Mouse (Mus musculus) liver, postnatal 0 days (tissue): ENCODE measurements at regions not wholly inside any gene's neighbourhood (a gene's known extent, or its start where the extent isn't known, plus 50 kb on each side); places are given as distances from the start of the nearest gene placed in this dataset.

Experiments
- ATAC-seq: fragments of 200-750 bp; cut with Nextera tagmentation; 2 replicates; pipeline ENCODE4 v1.8.0; 2017; ENCODE audit warnings: mild to moderate bottlenecking, moderate library complexity
- DNase-seq: peaks from one replicate; pipeline ENCODE4 v3.0.0-alpha.2; 2016
- H3K27ac ChIP-seq: fragments of 300-500 bp; sonication (generic); 2 replicates; pipeline ENCODE4 v1.5.1; 2014; ENCODE audit warnings: antibody characterized with exemption, moderate library complexity, mild to moderate bottlenecking, low read depth
- H3K27me3 ChIP-seq: fragments of 300-500 bp; sonication (generic); 2 replicates; pipeline ENCODE4 v1.6.1; 2014; ENCODE audit warnings: low read length, control low read depth, mixed read lengths; ENCODE audit not compliant: insufficient read depth
- H3K36me3 ChIP-seq: fragments of 300-500 bp; sonication (generic); replicated peaks from 2 replicates; pipeline ENCODE4 v1.6.1; 2014; ENCODE audit warnings: mild to moderate bottlenecking, control low read depth, low read length, moderate library complexity, mixed read lengths; ENCODE audit not compliant: insufficient read depth
- H3K4me1 ChIP-seq: fragments of 300-500 bp; sonication (generic); 2 replicates; pipeline ENCODE4 v1.6.1; 2014; ENCODE audit warnings: antibody characterized with exemption, mild to moderate bottlenecking, control low read depth; ENCODE audit not compliant: insufficient read depth
- H3K4me2 ChIP-seq: fragments of 300-500 bp; sonication (generic); 2 replicates; pipeline ENCODE4 v1.6.1; 2014; ENCODE audit warnings: low read depth, mild to moderate bottlenecking, low read length, moderate library complexity, mixed read lengths
- H3K4me3 ChIP-seq: fragments of 300-500 bp; sonication (generic); 2 replicates; pipeline ENCODE4 v1.5.1; 2014; ENCODE audit warnings: low read depth, low read length
- H3K9ac ChIP-seq: fragments of 300-500 bp; sonication (generic); replicated peaks from 2 replicates; pipeline ENCODE4 v1.6.1; 2014; ENCODE audit warnings: mild to moderate bottlenecking, moderate library complexity
- H3K9me3 ChIP-seq: fragments of 300-500 bp; sonication (generic); 2 replicates; pipeline ENCODE4 v1.6.1; 2016; ENCODE audit warnings: mild to moderate bottlenecking, control low read depth, low read length, mixed read lengths
- CTCF ChIP-seq: sonication (generic); IDR thresholded peaks from 2 replicates; pipeline ENCODE4 v1.5.1; 2016; ENCODE audit warnings: antibody characterized with exemption, low read depth
- EP300 ChIP-seq: IDR thresholded peaks from 2 replicates; pipeline ENCODE4 v1.6.1; 2016; ENCODE audit warnings: antibody characterized with exemption, low read depth, mild to moderate bottlenecking
- WGBS: fragments of 180-500 bp; shearing (Covaris S2); extraction: QIAGEN DNeasy Blood & Tissue Kit; methylation state at CpG from one replicate; pipeline ENCODE4 v1.1.7; 2014; ENCODE audit not compliant: insufficient replicate concordance; 5-methylcytosine and 5-hydroxymethylcytosine counted together

- TF ChIP-seq CTCF (no peak), EP300 (no peak)
- H3K4me1 ChIP-seq = no peaks in the 10 kb centered on the region
- H3K4me2 ChIP-seq = no peak overlapping the region
- H3K4me3 ChIP-seq = no peak overlapping the region
- ATAC-seq (no peak), DNase-seq (no peak)
- H3K9ac ChIP-seq = no peak overlapping the region
- no peaks in the 10 kb centered on the region for H3K27me3 ChIP-seq
- no peak overlapping the region for H3K27ac ChIP-seq
- no peaks in the 10 kb centered on the region for H3K36me3 ChIP-seq
- H3K9me3 ChIP-seq = no peaks in the 10 kb centered on the region
Measured at GRCm38 (mm10) chr5:75793184-75793583, 185.1 kb downstream of the Kdr start.

- TF ChIP-seq EP300 = no peak
- TF ChIP-seq CTCF = no peak
- Histone ChIP-seq H3K4me2 (no peak overlapping the region), H3K9ac (no peak overlapping the region), H3K4me1 (no peaks in the 10 kb centered on the region), H3K4me3 (no peak overlapping the region), H3K36me3 (no peaks in the 10 kb centered on the region), H3K27ac (no peak overlapping the region), H3K27me3 (no peaks in the 10 kb centered on the region), H3K9me3 (no peaks in the 10 kb centered on the region)
- DNase-seq (no peak), ATAC-seq (no peak)
- 35% methylated on average over 8 of the region's 8 CpGs for WGBS
Measured at GRCm38 (mm10) chr5:75791738-75792137, 186.5 kb downstream of the Kdr start.

GRCm38 (mm10) chr5:75788087-75788486 is 190.2 kb downstream of the Kdr start:
- H3K4me2 ChIP-seq = no peak overlapping the region
- H3K27ac ChIP-seq = no peak overlapping the region
- WGBS = 69% methylated on average over 3 of the region's 3 CpGs
- H3K27me3 ChIP-seq = no peaks in the 10 kb centered on the region
- no peak for DNase-seq
- H3K9me3 ChIP-seq = no peaks in the 10 kb centered on the region
- H3K4me3 ChIP-seq = no peak overlapping the region
- TF ChIP-seq EP300 = no peak
- TF ChIP-seq CTCF = no peak
- ATAC-seq = no peak
- no peak overlapping the region for H3K9ac ChIP-seq
- no peaks in the 10 kb centered on the region for H3K36me3 ChIP-seq
- no peaks in the 10 kb centered on the region for H3K4me1 ChIP-seq

GRCm38 (mm10) chr5:75786196-75786595 is 192.1 kb downstream of the Kdr start:
- no peak overlapping the region for H3K4me3 ChIP-seq
- H3K27ac ChIP-seq = no peak overlapping the region
- no peaks in the 10 kb centered on the region for H3K4me1 ChIP-seq
- H3K9me3 ChIP-seq = no peaks in the 10 kb centered on the region
- 85% methylated on average over 3 of the region's 3 CpGs for WGBS
- ATAC-seq (no peak), DNase-seq (no peak)
- TF ChIP-seq EP300 (no peak), CTCF (no peak)
- H3K36me3 ChIP-seq = no peaks in the 10 kb centered on the region
- no peak overlapping the region for H3K9ac ChIP-seq
- H3K4me2 ChIP-seq = no peak overlapping the region
- H3K27me3 ChIP-seq = no peaks in the 10 kb centered on the region

GRCm38 (mm10) chr5:75784998-75785593 is 193.2 kb downstream of the Kdr start:
- no peak for ATAC-seq
- WGBS = 67% methylated on average over 8 of the region's 8 CpGs
- no peak for TF ChIP-seq CTCF
- no peak for TF ChIP-seq EP300
- no peaks in the 10 kb centered on the region for H3K27me3 ChIP-seq
- H3K4me1 ChIP-seq = no peaks in the 10 kb centered on the region
- no peaks in the 10 kb centered on the region for H3K9me3 ChIP-seq
- DNase-seq = no peak
- H3K4me2 ChIP-seq = no peak overlapping the region
- H3K9ac ChIP-seq = no peak overlapping the region
- no peak overlapping the region for H3K27ac ChIP-seq
- H3K4me3 ChIP-seq = no peak overlapping the region
- no peaks in the 10 kb centered on the region for H3K36me3 ChIP-seq

- TF ChIP-seq EP300 = no peak
- WGBS = 68% methylated on average over 5 of the region's 5 CpGs
- no peak for ATAC-seq
- DNase-seq = no peak
- no peak overlapping the region for H3K9ac ChIP-seq
- H3K27me3 ChIP-seq = no peaks in the 10 kb centered on the region
- no peak overlapping the region for H3K4me3 ChIP-seq
- no peaks in the 10 kb centered on the region for H3K4me1 ChIP-seq
- no peaks in the 10 kb centered on the region for H3K36me3 ChIP-seq
- no peaks in the 10 kb centered on the region for H3K9me3 ChIP-seq
- H3K27ac ChIP-seq = no peak overlapping the region
- H3K4me2 ChIP-seq = no peak overlapping the region
Measured at GRCm38 (mm10) chr5:75770592-75770991, 195.9 kb downstream of the Kit start.

GRCm38 (mm10) chr5:75767213-75767612 is 192.5 kb downstream of the Kit start:
- Histone ChIP-seq H3K9ac (no peak overlapping the region), H3K4me2 (no peak overlapping the region), H3K27ac (no peak overlapping the region), H3K27me3 (no peaks in the 10 kb centered on the region), H3K9me3 (no peaks in the 10 kb centered on the region), H3K36me3 (no peaks in the 10 kb centered on the region), H3K4me1 (no peaks in the 10 kb centered on the region; the same call in 1 of the 2 replicates), H3K4me3 (no peak overlapping the region)
- ATAC-seq = no peak
- DNase-seq = no peak
- 35% methylated on average over 1 of the region's 1 CpGs for WGBS
- no peak for TF ChIP-seq EP300
- TF ChIP-seq CTCF = no peak
